Mouse (Mus musculus): ENCODE results near the gene Arsb. TPM values are rescaled to one million over a fixed set of nuclear protein-coding genes. Genes with fewer than 3 reads are reported as not detected.

Gene Arsb
- polyA plus RNA-seq, 1 experiment = not detected

DNA sequence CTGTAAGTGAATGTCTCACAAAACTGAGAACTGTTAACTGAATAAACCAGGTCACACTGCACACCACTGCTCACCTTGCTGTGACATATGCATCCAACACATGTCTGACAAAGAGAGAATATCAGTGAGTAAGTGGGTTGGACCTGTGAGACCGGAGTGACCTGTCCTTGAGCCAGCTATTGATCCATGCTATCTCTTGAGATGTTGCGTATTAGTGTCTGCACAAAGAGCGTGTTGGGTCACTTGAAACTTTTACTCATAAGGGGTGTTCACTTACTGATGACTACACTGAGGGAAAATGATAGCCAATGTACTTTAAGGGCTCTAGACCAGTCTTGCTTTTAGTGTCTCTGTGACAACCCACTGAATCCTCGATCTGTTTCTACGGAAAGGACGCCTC is 42.7 kb downstream of the Arsb start:
- no peak overlapping the region for H3K27ac ChIP-seq (ENCODE audit: insufficient read depth, low read depth, low read length)
- 96% methylated on average over 6 of the region's 6 CpGs for WGBS
- H3K4me1 ChIP-seq (ENCODE audit: control insufficient read depth, insufficient read depth, low read length) = 0 out of 2 replicates have a peak, but pooled peaks cover 2% of the 10 kb centered on the region
- H3K4me3 ChIP-seq (ENCODE audit: insufficient read depth, low read depth, low read length) = no peak overlapping the region
- TF ChIP-seq POLR2A (IDR thresholded peaks at IDR 0.05; ENCODE audit: insufficient read depth, low read depth, low read length) (no peak), CTCF (IDR thresholded peaks at IDR 0.05; ENCODE audit: insufficient read depth, low read depth, low read length) (no peak)

DNA sequence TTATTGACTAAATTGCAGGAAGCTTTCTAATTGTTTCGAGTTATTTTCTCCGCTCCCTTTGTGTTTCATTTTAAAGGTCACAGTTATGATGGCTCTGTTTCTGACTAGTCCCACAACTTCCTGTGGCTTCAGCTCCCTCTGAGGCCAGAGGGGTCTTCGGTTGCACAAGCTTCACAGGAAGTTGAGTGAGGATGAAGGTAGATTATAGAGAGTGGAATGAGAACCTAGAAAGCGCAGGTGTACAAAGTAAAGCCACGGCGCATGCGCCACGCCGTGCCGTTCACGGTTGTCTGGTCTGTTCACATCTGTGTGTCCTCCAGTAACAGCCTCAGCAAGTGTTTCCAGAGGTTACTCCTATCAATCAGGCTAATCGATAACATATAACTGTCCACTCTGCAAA is 43.2 kb downstream of the Arsb start:
- WGBS = 95% methylated on average over 12 of the region's 12 CpGs
- TF ChIP-seq POLR2A (IDR thresholded peaks at IDR 0.05; ENCODE audit: insufficient read depth, low read depth, low read length) (no peak), CTCF (IDR thresholded peaks at IDR 0.05; ENCODE audit: insufficient read depth, low read depth, low read length) (no peak)
- Histone ChIP-seq H3K27ac (ENCODE audit: insufficient read depth, low read depth, low read length) (no peak overlapping the region), H3K4me3 (ENCODE audit: insufficient read depth, low read depth, low read length) (no peak overlapping the region), H3K4me1 (ENCODE audit: control insufficient read depth, insufficient read depth, low read length) (0 out of 2 replicates have a peak, but pooled peaks cover 2% of the 10 kb centered on the region)

DNA sequence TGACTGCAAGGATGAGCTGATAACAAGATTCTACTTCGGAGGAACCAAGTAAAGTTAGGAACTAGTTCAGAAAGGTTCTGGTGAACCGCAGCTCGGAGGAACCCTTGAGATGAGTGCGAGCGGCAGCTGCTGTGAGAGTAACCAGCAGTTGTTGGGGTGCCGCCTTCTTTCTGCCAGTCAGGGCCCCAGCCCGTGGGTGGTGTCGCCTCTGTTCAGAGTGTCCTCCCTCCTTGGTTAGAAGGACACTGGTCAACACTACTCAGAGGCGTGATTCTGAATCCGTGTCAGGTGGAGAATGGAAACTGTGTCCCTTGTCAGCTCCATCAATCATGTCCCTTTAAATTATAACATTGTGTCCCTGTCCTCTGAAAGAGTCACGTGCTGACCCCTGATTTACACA is 43.7 kb downstream of the Arsb start:
- H3K27ac ChIP-seq (ENCODE audit: insufficient read depth, low read depth, low read length) = no peak overlapping the region
- WGBS = 95% methylated on average over 11 of the region's 11 CpGs
- no peak overlapping the region for H3K4me3 ChIP-seq (ENCODE audit: insufficient read depth, low read depth, low read length)
- H3K4me1 ChIP-seq (ENCODE audit: control insufficient read depth, insufficient read depth, low read length) = 0 out of 2 replicates have a peak, but pooled peaks cover 2% of the 10 kb centered on the region
- no peak for TF ChIP-seq CTCF (IDR thresholded peaks at IDR 0.05; ENCODE audit: insufficient read depth, low read depth, low read length)
- TF ChIP-seq POLR2A (IDR thresholded peaks at IDR 0.05; ENCODE audit: insufficient read depth, low read depth, low read length) = no peak

DNA sequence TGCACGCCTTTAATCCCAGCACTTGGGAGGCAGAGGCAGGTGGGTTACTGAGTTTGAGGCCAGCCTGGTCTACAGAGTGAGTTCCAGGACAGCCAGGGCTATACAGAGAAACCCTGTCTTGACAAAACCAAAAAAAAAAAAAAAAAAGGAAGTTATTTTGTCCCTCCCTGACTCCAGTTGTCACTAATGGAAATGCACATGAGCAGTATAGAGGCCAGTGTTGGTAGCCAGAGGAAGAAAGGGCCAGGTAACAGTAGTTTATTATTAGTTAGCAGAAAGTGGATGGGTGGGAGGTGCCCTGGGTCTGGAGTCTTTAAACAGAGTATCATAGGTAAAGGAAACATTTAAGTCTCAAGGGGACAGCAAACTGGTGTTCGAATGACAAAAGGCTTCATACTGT is 44.7 kb downstream of the Arsb start:
- Histone ChIP-seq H3K27ac (ENCODE audit: insufficient read depth, low read depth, low read length) (no peak overlapping the region), H3K4me3 (ENCODE audit: insufficient read depth, low read depth, low read length) (no peak overlapping the region), H3K4me1 (ENCODE audit: control insufficient read depth, insufficient read depth, low read length) (0 out of 2 replicates have a peak, but pooled peaks cover 2% of the 10 kb centered on the region)
- TF ChIP-seq CTCF (IDR thresholded peaks at IDR 0.05; ENCODE audit: insufficient read depth, low read depth, low read length) (no peak), POLR2A (IDR thresholded peaks at IDR 0.05; ENCODE audit: insufficient read depth, low read depth, low read length) (no peak)
- 94% methylated on average over 2 of the region's 2 CpGs for WGBS

DNA sequence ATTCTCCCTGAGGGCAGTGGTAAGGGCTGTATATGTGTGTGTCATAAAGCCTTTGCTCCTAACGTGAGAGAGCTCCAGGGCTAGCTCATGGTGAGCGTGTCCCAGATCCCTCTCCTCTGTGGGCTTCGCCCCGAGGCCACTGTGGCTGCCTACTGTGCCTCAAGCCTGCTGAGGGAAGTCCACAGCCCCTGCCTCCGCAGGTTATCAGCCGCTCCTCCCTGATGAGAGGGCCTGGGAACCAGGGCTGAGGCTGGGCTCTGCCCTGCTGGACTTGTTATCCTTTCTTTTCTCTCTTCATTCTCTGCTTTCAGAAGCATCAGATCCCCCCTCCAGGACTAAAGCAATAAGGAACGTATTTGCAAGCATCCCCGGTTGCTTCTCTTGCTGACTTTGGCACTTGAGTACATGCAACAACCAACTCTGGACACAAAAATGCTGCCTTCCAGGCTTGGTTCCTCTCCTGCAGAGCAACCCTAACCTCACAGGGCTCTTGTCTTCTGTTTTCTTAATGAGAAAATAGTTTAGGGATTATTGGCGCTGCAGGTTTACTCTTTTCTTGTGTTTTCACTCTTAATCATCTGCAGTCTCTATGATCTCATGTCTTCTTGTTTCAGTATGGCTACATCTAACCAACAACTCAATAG is 45.4 kb downstream of the Arsb start:
- 72% methylated on average over 9 of the region's 9 CpGs for WGBS
- Histone ChIP-seq H3K4me3 (ENCODE audit: insufficient read depth, low read depth, low read length) (no peak overlapping the region), H3K4me1 (ENCODE audit: control insufficient read depth, insufficient read depth, low read length) (0 out of 2 replicates have a peak, but pooled peaks cover 2% of the 10 kb centered on the region), H3K27ac (ENCODE audit: insufficient read depth, low read depth, low read length) (no peak overlapping the region)
- TF ChIP-seq POLR2A (IDR thresholded peaks at IDR 0.05; ENCODE audit: insufficient read depth, low read depth, low read length) (no peak), CTCF (IDR thresholded peaks at IDR 0.05; ENCODE audit: insufficient read depth, low read depth, low read length) (no peak)

DNA sequence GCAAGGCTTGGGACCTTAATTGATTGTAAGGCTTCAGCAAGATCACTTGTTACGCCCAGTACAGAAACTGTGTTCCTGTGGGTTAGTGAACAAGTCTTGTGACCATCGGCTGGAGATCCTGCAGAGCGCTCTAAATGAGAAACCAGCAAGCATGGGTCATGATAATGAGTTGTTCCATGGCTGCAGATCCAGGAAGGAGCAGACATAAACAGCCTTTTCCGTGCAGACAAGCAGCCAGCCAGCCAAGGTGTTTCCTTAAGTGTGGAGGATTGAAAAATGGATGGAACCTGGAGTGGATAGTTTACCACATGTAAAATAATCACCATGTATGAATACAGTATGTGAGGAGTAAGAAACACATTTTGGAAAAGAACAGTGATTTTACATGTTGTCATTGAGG is 48.7 kb downstream of the Arsb start:
- 86% methylated on average over 4 of the region's 4 CpGs for WGBS
- TF ChIP-seq POLR2A (IDR thresholded peaks at IDR 0.05; ENCODE audit: insufficient read depth, low read depth, low read length) = no peak
- no peak for TF ChIP-seq CTCF (IDR thresholded peaks at IDR 0.05; ENCODE audit: insufficient read depth, low read depth, low read length)
- Histone ChIP-seq H3K4me3 (ENCODE audit: insufficient read depth, low read depth, low read length) (no peak overlapping the region), H3K27ac (ENCODE audit: insufficient read depth, low read depth, low read length) (no peak overlapping the region), H3K4me1 (ENCODE audit: control insufficient read depth, insufficient read depth, low read length) (0 out of 2 replicates have a peak, but pooled peaks cover 2% of the 10 kb centered on the region)

DNA sequence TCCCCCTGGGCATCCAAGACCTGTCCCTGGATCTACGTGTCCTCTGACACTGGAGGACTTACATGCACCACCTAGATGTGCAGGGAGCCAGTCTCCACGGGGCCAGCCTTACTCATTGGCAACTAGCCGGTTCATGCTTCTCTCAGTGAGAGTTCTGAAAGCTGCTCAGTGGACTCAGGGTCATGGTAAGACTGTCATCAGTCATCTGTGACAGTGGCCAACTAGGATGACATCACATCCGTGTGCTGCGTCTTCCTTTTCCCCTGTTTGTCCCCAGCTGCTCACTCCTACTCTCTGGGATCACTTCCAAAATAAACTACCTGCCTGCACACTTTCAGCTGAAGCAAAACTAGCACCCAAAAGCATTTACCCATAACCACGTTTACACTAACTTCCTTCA is 50.6 kb downstream of the Arsb start:
- H3K4me3 ChIP-seq (ENCODE audit: insufficient read depth, low read depth, low read length) = no peak overlapping the region
- WGBS = 79% methylated on average over 6 of the region's 6 CpGs
- no peak for TF ChIP-seq POLR2A (IDR thresholded peaks at IDR 0.05; ENCODE audit: insufficient read depth, low read depth, low read length)
- H3K27ac ChIP-seq (ENCODE audit: insufficient read depth, low read depth, low read length) = no peak overlapping the region
- H3K4me1 ChIP-seq (ENCODE audit: control insufficient read depth, insufficient read depth, low read length) = no peaks in the 10 kb centered on the region

DNA sequence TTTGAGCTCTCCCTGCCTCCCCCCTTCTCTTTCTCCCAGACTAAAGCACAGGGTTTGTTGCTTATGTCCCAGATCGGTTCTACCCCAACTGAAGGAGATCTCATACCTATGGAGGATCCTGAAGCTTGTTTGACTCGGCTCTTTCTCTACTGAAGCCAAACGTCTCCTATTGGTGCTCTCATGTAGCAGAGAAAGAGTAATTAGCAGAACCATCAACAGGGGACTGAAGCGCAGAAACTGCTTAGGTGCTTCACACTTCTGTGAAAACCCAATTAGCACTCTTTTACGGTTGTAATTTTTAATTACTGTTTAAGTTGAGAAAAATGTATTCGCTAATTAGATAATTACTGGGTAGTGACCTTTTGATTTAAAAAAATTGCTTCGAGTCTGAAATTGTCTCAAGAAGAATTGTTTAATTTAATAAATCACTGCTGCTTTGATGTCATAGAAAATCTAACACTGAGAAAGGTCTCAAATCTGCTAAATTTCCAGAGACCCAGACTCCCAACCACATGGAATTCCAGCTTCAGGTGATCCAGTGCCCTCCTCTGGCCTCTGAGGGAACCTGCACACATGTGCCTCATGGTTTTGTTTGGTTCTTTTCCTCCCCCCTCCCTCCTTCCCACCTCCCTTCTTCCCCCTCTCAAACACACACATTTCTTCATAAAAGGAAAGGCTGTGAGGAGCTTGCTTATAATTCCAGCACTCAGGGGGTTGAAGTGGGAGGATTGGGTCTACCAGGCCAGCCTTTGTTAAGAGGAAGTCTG is 54.5 kb downstream of the Arsb start:
- WGBS = 81% methylated on average over 7 of the region's 7 CpGs
- Histone ChIP-seq H3K4me3 (ENCODE audit: insufficient read depth, low read depth, low read length) (no peak overlapping the region), H3K27ac (ENCODE audit: insufficient read depth, low read depth, low read length) (no peak overlapping the region), H3K4me1 (ENCODE audit: control insufficient read depth, insufficient read depth, low read length) (peaks cover 2% of the 10 kb centered on the region; the same call in 1 of the 2 replicates)
- TF ChIP-seq POLR2A (IDR thresholded peaks at IDR 0.05; ENCODE audit: insufficient read depth, low read depth, low read length) (no peak), CTCF (IDR thresholded peaks at IDR 0.05; ENCODE audit: insufficient read depth, low read depth, low read length) (no peak)

DNA sequence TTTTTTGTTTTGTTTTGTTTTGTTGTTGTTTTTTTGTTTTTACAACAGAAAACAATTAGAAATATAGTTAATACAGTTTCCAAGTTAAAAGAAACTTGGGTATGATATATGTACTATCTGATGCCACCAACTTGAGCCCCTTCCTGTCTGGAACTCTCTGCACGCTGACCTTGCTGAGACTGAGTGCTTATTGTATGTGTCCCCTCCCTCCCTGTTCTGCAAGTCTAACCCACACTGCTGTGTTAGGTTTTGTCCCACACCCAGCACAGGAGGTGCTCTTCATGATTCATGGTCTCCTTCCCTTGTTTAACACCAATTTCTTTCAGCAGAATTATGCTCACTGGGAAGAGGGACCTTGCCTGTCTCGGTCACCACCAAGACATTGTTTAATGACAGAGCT is 56.3 kb downstream of the Arsb start:
- Histone ChIP-seq H3K27ac (ENCODE audit: insufficient read depth, low read depth, low read length) (no peak overlapping the region), H3K4me1 (ENCODE audit: control insufficient read depth, insufficient read depth, low read length) (peaks cover 2% of the 10 kb centered on the region; the same call in 1 of the 2 replicates), H3K4me3 (ENCODE audit: insufficient read depth, low read depth, low read length) (no peak overlapping the region)
- TF ChIP-seq POLR2A (IDR thresholded peaks at IDR 0.05; ENCODE audit: insufficient read depth, low read depth, low read length) (no peak), CTCF (IDR thresholded peaks at IDR 0.05; ENCODE audit: insufficient read depth, low read depth, low read length) (no peak)
- WGBS = 81% methylated on average over 2 of the region's 2 CpGs
